Mouse (Mus musculus) midbrain, embryonic 16.5 days (tissue): ENCODE data around the gene Fbn1. TPM values are rescaled to one million over a fixed set of nuclear protein-coding genes. Genes with fewer than 3 reads are reported as not detected.

ENCODE experiments used
- ATAC-seq: fragments of 200-750 bp; cut with Nextera tagmentation; 2 replicates; pipeline ENCODE4 v1.8.0; 2017; ENCODE audit warnings: moderate TSS enrichment
- H3K27ac ChIP-seq: fragments of 300-500 bp; sonication (generic); 2 replicates; pipeline ENCODE4 v1.5.1; 2014; ENCODE audit warnings: mild to moderate bottlenecking, low read length, mixed read lengths
- H3K27me3 ChIP-seq: fragments of 300-500 bp; sonication (generic); 2 replicates; pipeline ENCODE4 v1.6.1; 2014; ENCODE audit warnings: low read depth, low read length, mixed read lengths; ENCODE audit not compliant: control insufficient read depth, insufficient read depth
- H3K36me3 ChIP-seq: fragments of 300-500 bp; sonication (generic); 2 replicates; pipeline ENCODE4 v1.6.1; 2014; ENCODE audit warnings: mild to moderate bottlenecking, low read length, moderate library complexity, mixed read lengths; ENCODE audit not compliant: control insufficient read depth, insufficient read depth
- H3K4me1 ChIP-seq: fragments of 300-500 bp; sonication (generic); 2 replicates; pipeline ENCODE4 v1.6.1; 2014; ENCODE audit warnings: mild to moderate bottlenecking, low read length, mixed read lengths; ENCODE audit not compliant: control insufficient read depth, insufficient read depth
- H3K4me2 ChIP-seq: fragments of 300-500 bp; sonication (generic); 2 replicates; pipeline ENCODE4 v1.6.1; 2014; ENCODE audit warnings: mild to moderate bottlenecking, low read length, mixed read lengths
- H3K4me3 ChIP-seq: fragments of 300-500 bp; sonication (generic); 2 replicates; pipeline ENCODE4 v1.5.1; 2014; ENCODE audit warnings: low read depth, mild to moderate bottlenecking, low read length, moderate library complexity, mixed read lengths
- H3K9ac ChIP-seq: fragments of 300-500 bp; sonication (generic); 2 replicates; pipeline ENCODE4 v1.6.1; 2014; ENCODE audit warnings: low read depth, low read length, mixed read lengths
- H3K9me3 ChIP-seq: fragments of 300-500 bp; sonication (generic); replicated peaks from 2 replicates; pipeline ENCODE4 v1.6.1; 2014; ENCODE audit warnings: mild to moderate bottlenecking, low read length, mixed read lengths; ENCODE audit not compliant: control insufficient read depth, poor library complexity, severe bottlenecking
- WGBS: fragments of 180-500 bp; shearing (Covaris S2); extraction: QIAGEN DNeasy Blood & Tissue Kit; methylation state at CpG from one replicate; pipeline ENCODE4 v1.1.7; 2014; 5-methylcytosine and 5-hydroxymethylcytosine counted together
- polyA plus RNA-seq: library from polyadenylated mRNA; unstranded; fragments of >200 nt; fragmentation: Nextera tagmentation; extraction: Ambion mirVana; gene quantifications from 2 replicates; pipeline ENCODE4 v1.2.1, GENCODE M21; 2015

Gene Fbn1
- polyA plus RNA-seq, 1 experiment from 2014 or later = 1.8 TPM

DNA sequence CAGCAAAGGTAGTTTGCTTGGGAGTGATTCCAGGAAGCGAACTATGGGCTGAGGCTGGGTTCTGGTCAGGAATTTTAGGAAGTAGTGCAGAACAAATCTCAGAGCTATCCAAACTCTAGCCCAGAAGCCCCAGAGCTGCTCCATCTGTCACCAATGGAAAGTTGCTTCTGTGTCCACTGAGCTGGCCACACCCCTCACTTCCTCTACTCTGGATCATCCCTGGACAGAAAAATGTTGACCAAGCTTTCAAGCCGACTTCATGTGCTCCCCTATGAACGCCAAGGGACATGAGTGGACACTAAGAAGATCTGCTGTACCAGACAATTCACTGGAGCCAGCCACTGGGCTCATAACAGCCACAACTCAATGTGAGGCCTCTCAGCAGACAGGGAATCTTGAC lies 31.6 kb downstream of the Fbn1 start:
- no peak for ATAC-seq
- H3K9me3 ChIP-seq = no peaks in the 10 kb centered on the region
- H3K4me3 ChIP-seq = no peak overlapping the region
- no peak overlapping the region for H3K9ac ChIP-seq
- H3K27ac ChIP-seq = no peak overlapping the region
- 91% methylated on average over 3 of the region's 3 CpGs for WGBS
- no peaks in the 10 kb centered on the region for H3K36me3 ChIP-seq
- no peaks in the 10 kb centered on the region for H3K27me3 ChIP-seq
- no peaks in the 10 kb centered on the region for H3K4me1 ChIP-seq
- no peak overlapping the region for H3K4me2 ChIP-seq

GRCm38 (mm10) chr2:125474690-125475089 lies 33.1 kb downstream of the Fbn1 start:
- no peaks in the 10 kb centered on the region for H3K27me3 ChIP-seq
- no peak overlapping the region for H3K27ac ChIP-seq
- 73% methylated on average over 5 of the region's 5 CpGs for whole genome bisulfite sequencing
- H3K36me3 ChIP-seq = no peaks in the 10 kb centered on the region
- H3K4me3 ChIP-seq = no peak overlapping the region
- no peaks in the 10 kb centered on the region for H3K9me3 ChIP-seq
- no peak overlapping the region for H3K9ac ChIP-seq
- ATAC-seq = no peak
- H3K4me2 ChIP-seq = no peak overlapping the region
- H3K4me1 ChIP-seq = no peaks in the 10 kb centered on the region

- ATAC-seq = no peak
- Histone ChIP-seq H3K9me3 (no peaks in the 10 kb centered on the region), H3K27me3 (no peaks in the 10 kb centered on the region), H3K9ac (no peak overlapping the region), H3K4me2 (no peak overlapping the region), H3K4me1 (no peaks in the 10 kb centered on the region), H3K36me3 (no peaks in the 10 kb centered on the region), H3K27ac (no peak overlapping the region), H3K4me3 (no peak overlapping the region)
- 83% methylated on average over 2 of the region's 2 CpGs for WGBS
Measured at GRCm38 (mm10) chr2:125473228-125473627, 34.6 kb downstream of the Fbn1 start.

- 87% methylated on average over 4 of the region's 4 CpGs for WGBS
- Histone ChIP-seq H3K9ac (no peak overlapping the region), H3K4me3 (no peak overlapping the region)
Measured at GRCm38 (mm10) chr2:125471721-125472120, 36.1 kb downstream of the Fbn1 start.

DNA sequence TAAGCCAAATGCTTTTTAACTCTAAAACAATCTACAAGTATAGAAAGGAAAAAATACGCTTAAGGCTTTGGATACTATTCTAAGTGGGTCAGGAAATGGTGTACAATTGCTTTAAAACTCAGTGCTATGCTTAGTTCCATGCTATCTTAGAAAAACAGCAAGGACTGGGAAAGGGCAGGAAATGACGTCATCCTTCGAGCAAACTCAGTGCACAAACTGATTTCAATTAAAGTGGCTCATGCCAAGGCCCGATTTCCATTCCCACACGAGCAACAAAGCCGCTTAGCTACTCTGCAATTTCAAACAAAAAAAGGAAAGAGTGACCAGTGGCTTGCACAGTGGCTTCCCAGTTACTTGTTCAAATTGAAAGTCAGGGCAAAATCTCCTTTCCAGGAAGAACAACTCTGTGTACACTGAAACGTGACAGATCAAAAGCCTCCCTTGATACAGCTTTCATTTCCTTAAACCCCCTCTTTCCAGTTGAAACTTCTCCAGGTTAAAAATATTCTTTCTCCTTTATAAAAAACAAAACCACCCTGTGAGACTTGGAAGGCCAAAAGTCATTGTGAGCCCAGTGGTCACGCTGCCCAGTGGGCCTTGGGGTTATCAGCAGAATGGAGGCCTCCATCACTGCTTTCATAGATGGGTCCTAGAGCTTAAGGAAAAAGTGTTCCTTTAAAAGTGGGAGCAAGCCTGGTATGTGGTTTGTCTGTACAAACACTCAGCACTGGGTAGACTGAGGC lies 37.1 kb downstream of the Fbn1 start:
- ATAC-seq = no peak
- H3K4me2 ChIP-seq = no peak overlapping the region
- WGBS = 69% methylated on average over 8 of the region's 8 CpGs
- no peaks in the 10 kb centered on the region for H3K27me3 ChIP-seq
- no peak overlapping the region for H3K9ac ChIP-seq
- no peaks in the 10 kb centered on the region for H3K9me3 ChIP-seq
- H3K4me3 ChIP-seq = no peak overlapping the region
- H3K36me3 ChIP-seq = peaks cover 5% of the 10 kb centered on the region; the same call in 1 of the 2 replicates
- no peaks in the 10 kb centered on the region for H3K4me1 ChIP-seq
- no peak overlapping the region for H3K27ac ChIP-seq

More at GRCm38 (mm10) chr2:125471721-125472120, 36.1 kb downstream of the Fbn1 start:
- Histone ChIP-seq H3K27ac (no peak overlapping the region), H3K36me3 (0 out of 2 replicates have a peak, but pooled peaks cover under 1% of the 10 kb centered on the region), H3K9me3 (no peaks in the 10 kb centered on the region), H3K4me1 (no peaks in the 10 kb centered on the region), H3K4me2 (no peak overlapping the region), H3K27me3 (no peaks in the 10 kb centered on the region)
- ATAC-seq = no peak

- Histone ChIP-seq H3K9ac (no peak overlapping the region), H3K4me3 (no peak overlapping the region), H3K4me1 (no peaks in the 10 kb centered on the region), H3K27ac (no peak overlapping the region), H3K36me3 (peaks cover 5% of the 10 kb centered on the region; the same call in 1 of the 2 replicates), H3K4me2 (no peak overlapping the region), H3K27me3 (no peaks in the 10 kb centered on the region), H3K9me3 (no peaks in the 10 kb centered on the region)
- ATAC-seq = no peak
- WGBS = 86% methylated on average over 6 of the region's 6 CpGs
Measured at GRCm38 (mm10) chr2:125464036-125464435, 43.8 kb downstream of the Fbn1 start.

DNA sequence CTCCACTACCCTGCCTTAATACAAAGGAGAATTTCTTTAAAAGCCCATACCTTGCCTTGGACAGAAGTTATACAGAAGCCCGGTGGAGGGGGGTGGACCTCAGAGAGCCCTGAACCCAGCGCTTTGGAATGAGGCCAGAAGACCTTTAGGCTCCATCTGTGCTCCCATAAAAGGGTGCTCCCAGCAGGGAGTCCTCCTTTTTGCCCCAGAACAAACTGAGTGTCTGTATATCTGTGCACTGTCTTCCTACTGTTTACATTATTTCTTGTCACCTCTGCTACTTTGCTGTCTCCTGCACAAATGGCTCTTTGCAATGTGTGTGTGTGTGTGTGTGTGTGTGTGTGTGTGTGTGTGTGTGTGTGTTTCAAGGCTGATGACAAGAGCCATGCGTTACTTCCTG lies 48.7 kb downstream of the Fbn1 start:
- no peak overlapping the region for H3K9ac ChIP-seq
- H3K9me3 ChIP-seq = no peaks in the 10 kb centered on the region
- H3K36me3 ChIP-seq = no peaks in the 10 kb centered on the region
- ATAC-seq = no peak
- H3K27ac ChIP-seq = no peak overlapping the region
- 79% methylated on average over 3 of the region's 3 CpGs for WGBS
- H3K4me2 ChIP-seq = no peak overlapping the region
- H3K4me3 ChIP-seq = no peak overlapping the region
- H3K27me3 ChIP-seq = no peaks in the 10 kb centered on the region
- H3K4me1 ChIP-seq = no peaks in the 10 kb centered on the region

GRCm38 (mm10) chr2:125456059-125456789 lies 51.6 kb downstream of the Fbn1 start:
- Histone ChIP-seq H3K9me3 (no peaks in the 10 kb centered on the region), H3K27ac (no peak overlapping the region), H3K9ac (no peak overlapping the region), H3K4me1 (peaks cover 10% of the 10 kb centered on the region; the same call in 1 of the 2 replicates), H3K36me3 (no peaks in the 10 kb centered on the region), H3K4me2 (no peak overlapping the region), H3K4me3 (no peak overlapping the region), H3K27me3 (no peaks in the 10 kb centered on the region)
- WGBS = 83% methylated on average over 15 of the region's 15 CpGs
- no peak for ATAC-seq

GRCm38 (mm10) chr2:125454781-125455180 lies 53.0 kb downstream of the Fbn1 start:
- WGBS = 87% methylated on average over 5 of the region's 5 CpGs
- Histone ChIP-seq H3K4me2 (no peak overlapping the region), H3K4me1 (peaks cover 10% of the 10 kb centered on the region; the same call in 1 of the 2 replicates)

More at GRCm38 (mm10) chr2:125454781-125455180, 53.0 kb downstream of the Fbn1 start:
- H3K4me3 ChIP-seq = no peak overlapping the region
- no peaks in the 10 kb centered on the region for H3K36me3 ChIP-seq
- H3K9ac ChIP-seq = no peak overlapping the region
- no peak overlapping the region for H3K27ac ChIP-seq
- H3K27me3 ChIP-seq = no peaks in the 10 kb centered on the region
- no peaks in the 10 kb centered on the region for H3K9me3 ChIP-seq
- ATAC-seq = no peak
